Mouse (Mus musculus) ES-E14 (cell line): Measurements from ENCODE around the gene Tlk2.

ENCODE experiments used
- ZC3H11A ChIP-seq: IDR thresholded peaks from 2 replicates; pipeline ENCODE4 v1.6.1; 2012; ENCODE audit warnings: low read depth, mild to moderate bottlenecking, inconsistent platforms, low read length, borderline replicate concordance
- ZNF384 ChIP-seq: IDR thresholded peaks from 2 replicates; pipeline ENCODE4 v1.6.1; 2012; ENCODE audit warnings: low read depth, low read length, inconsistent platforms

- TF ChIP-seq ZNF384 = no peak
- no peak for TF ChIP-seq ZC3H11A
These were observed 3.9 kb downstream of the Tlk2 start for GRCm38 (mm10) chr11:105182461-105182855.
